Mouse (Mus musculus): ENCODE data around the gene Zfp626. TPM values are rescaled to one million over a fixed set of nuclear protein-coding genes. Genes with fewer than 3 reads are reported as not detected.
A peak's percentile ranks its signal among the peaks of the same experiment; 100 is the strongest.
"Not testable (repeated sequence)": the region's sequence is repeated elsewhere in the genome, so short reads cannot be mapped to it uniquely, and the experiment has no call there.

Zfp626 gene
- polyA plus RNA-seq, 1 experiment from 2014 or later: 2.5 TPM

DNA sequence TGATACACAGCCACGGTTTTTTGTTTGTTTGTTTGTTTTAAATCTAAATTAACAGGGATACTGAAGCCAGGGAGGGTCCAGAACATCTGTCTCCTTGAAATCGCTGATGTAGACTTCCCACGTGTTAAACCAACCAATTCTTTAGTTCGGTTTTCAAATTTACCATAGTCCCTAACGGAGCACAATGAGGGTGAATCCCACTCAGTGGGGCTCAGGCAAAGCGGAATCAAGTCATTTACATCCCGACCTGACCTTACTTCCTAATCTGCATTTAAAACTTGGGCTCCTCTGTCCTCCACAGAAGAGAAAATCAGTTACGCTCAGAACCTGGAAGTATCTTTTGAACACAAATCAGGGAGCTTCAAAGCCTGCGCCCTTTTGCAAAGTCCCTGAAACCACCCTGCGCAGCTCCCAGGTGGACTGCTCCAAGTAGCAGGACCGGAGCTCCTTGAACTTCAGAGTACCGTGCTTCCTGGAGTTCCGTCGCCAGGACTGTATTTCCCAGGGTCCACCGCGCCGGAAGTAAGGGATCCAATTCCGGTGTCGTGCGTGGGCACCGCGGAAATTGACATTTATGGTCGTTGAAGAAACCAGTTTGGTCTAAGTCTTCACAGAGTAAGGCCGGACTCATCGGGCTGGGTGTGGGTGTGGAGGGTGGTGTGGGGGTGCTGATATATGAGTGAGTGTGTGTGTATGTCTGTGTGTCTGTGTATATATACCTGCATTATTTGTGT, 2.5 kb upstream of the Zfp626 start:
- H3K4me2 ChIP-seq (ENCODE audit: low read length): peak overlapping the region; percentile 95
- peak overlapping the region; percentile 49 for H3K4me3 ChIP-seq (ENCODE audit: low read depth, low read length)
- H3K9ac ChIP-seq (ENCODE audit: low read length): peak overlapping the region; percentile 69
- H3K36me3 ChIP-seq (ENCODE audit: control insufficient read depth, insufficient read depth, low read length): peaks cover 17% of the 10 kb centered on the region
- under 1% methylated on average over 25 of the region's 25 CpGs for WGBS
- DNase-seq (ENCODE audit: low spot score) (peak; percentile 89), ATAC-seq (peak; percentile 95)
- H3K27me3 ChIP-seq (replicated peaks; ENCODE audit: control insufficient read depth, insufficient read depth, low read length): no peaks in the 10 kb centered on the region
- no peak overlapping the region; the same call in 1 of the 2 replicates for H3K27ac ChIP-seq (ENCODE audit: low read depth, low read length)
- no peaks in the 10 kb centered on the region for H3K9me3 ChIP-seq (replicated peaks; ENCODE audit: control insufficient read depth, low read length)
- H3K4me1 ChIP-seq (ENCODE audit: control insufficient read depth, insufficient read depth, low read length): no peaks in the 10 kb centered on the region

DNA sequence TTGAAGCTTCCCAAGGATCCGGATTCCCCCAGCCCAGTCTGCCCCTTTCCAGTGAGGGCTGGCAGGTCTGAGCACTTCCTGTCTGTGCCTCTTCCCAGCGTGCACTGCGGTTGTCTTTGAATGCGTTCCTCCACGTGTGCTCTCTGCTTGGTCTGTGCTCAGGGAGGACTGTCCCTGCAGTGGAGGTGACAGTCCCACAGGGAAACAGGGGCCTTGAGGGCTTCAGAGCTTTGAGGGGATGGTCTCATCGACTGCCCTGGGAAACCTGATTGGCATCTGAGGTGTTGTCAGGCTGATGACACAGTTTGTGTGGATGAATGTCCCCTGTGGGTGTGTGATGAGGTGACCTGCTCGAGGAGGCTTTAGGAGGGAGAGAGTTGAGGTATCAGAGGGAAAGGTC, 309 bp downstream of the Zfp626 start:
- not testable (repeated sequence) for DNase-seq (ENCODE audit: low spot score); H3K4me3 ChIP-seq (ENCODE audit: low read depth, low read length); H3K9me3 ChIP-seq (replicated peaks; ENCODE audit: control insufficient read depth, low read length); H3K27ac ChIP-seq (ENCODE audit: low read depth, low read length); H3K27me3 ChIP-seq (replicated peaks; ENCODE audit: control insufficient read depth, insufficient read depth, low read length); H3K4me1 ChIP-seq (ENCODE audit: control insufficient read depth, insufficient read depth, low read length); H3K4me2 ChIP-seq (ENCODE audit: low read length); ATAC-seq; H3K9ac ChIP-seq (ENCODE audit: low read length)
- WGBS: 84% methylated on average over 6 of the region's 7 CpGs
- H3K36me3 ChIP-seq (ENCODE audit: control insufficient read depth, insufficient read depth, low read length): peaks cover 41% of the 10 kb centered on the region

DNA sequence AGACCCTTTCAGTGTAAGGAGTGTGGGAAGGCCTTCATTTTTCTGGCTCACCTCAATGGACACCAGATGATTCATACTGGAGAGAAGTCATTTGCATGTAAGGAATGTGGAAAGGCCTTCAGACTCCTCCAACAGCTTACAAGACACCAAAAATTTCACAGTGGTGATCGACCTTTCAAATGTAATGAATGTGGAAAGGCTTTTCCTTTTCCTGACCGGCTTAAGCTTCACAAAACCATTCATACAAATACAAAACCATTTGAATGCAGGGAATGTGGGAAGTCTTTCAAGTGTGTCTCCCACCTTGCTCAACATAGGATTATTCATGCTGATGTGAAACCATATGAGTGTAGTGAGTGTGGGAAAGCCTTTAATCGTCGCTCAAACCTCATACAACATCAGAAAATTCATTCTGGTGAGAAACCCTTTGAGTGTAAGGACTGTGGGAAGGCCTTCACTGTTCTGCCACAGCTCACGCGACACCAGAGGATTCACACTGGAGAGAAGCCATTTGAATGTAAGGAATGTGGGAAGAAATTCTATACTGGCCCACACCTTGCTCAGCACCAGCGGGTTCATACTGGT, 11.6 kb downstream of the Zfp626 start:
- ATAC-seq (no peak), DNase-seq (ENCODE audit: low spot score) (no peak)
- H3K9ac ChIP-seq (ENCODE audit: low read length): no peak overlapping the region
- H3K4me1 ChIP-seq (ENCODE audit: control insufficient read depth, insufficient read depth, low read length): no peaks in the 10 kb centered on the region
- H3K4me3 ChIP-seq (ENCODE audit: low read depth, low read length): no peak overlapping the region
- no peak overlapping the region for H3K27ac ChIP-seq (ENCODE audit: low read depth, low read length)
- peaks cover 37% of the 10 kb centered on the region for H3K36me3 ChIP-seq (ENCODE audit: control insufficient read depth, insufficient read depth, low read length)
- WGBS: 84% methylated on average over 7 of the region's 7 CpGs
- H3K4me2 ChIP-seq (ENCODE audit: low read length): no peak overlapping the region
- H3K9me3 ChIP-seq (replicated peaks; ENCODE audit: control insufficient read depth, low read length): peaks cover 4% of the 10 kb centered on the region; the same call in 1 of the 2 replicates
- H3K27me3 ChIP-seq (replicated peaks; ENCODE audit: control insufficient read depth, insufficient read depth, low read length): no peaks in the 10 kb centered on the region

GRCm38 (mm10) chr7:27822611-27823010, 15.6 kb downstream of the Zfp626 start:
- Histone ChIP-seq H3K27me3 (replicated peaks; ENCODE audit: control insufficient read depth, insufficient read depth, low read length) (no peaks in the 10 kb centered on the region), H3K4me2 (ENCODE audit: low read length) (no peak overlapping the region), H3K4me1 (ENCODE audit: control insufficient read depth, insufficient read depth, low read length) (no peaks in the 10 kb centered on the region), H3K27ac (ENCODE audit: low read depth, low read length) (no peak overlapping the region), H3K9ac (ENCODE audit: low read length) (no peak overlapping the region), H3K4me3 (ENCODE audit: low read depth, low read length) (no peak overlapping the region), H3K9me3 (replicated peaks; ENCODE audit: control insufficient read depth, low read length) (peaks cover 13% of the 10 kb centered on the region), H3K36me3 (ENCODE audit: control insufficient read depth, insufficient read depth, low read length) (peaks cover 25% of the 10 kb centered on the region)
- ATAC-seq (no peak), DNase-seq (ENCODE audit: low spot score) (no peak)

DNA sequence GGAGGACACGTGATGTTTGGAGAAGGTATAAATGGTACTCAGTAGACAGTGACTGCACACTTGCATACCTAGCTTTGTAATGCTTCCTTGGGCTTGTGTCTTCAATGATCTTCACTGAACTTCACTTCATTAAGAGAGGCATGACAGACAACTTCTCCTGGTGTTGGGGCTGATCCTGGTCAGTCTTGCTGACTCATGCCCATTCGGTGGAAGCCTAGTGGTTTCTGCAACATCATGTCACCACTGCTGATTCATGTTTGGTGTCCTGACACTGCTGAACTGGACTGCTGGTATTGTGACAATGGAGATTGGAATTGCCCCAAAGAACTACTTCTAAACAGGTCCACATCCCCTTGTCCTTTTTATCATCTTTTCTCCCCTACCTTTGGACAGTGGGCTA, 27.1 kb downstream of the Zfp626 start:
- no peak for ATAC-seq
- Histone ChIP-seq H3K27me3 (replicated peaks; ENCODE audit: control insufficient read depth, insufficient read depth, low read length) (no peaks in the 10 kb centered on the region), H3K27ac (ENCODE audit: low read depth, low read length) (no peak overlapping the region), H3K9me3 (replicated peaks; ENCODE audit: control insufficient read depth, low read length) (no peaks in the 10 kb centered on the region), H3K9ac (ENCODE audit: low read length) (no peak overlapping the region), H3K4me3 (ENCODE audit: low read depth, low read length) (no peak overlapping the region), H3K36me3 (ENCODE audit: control insufficient read depth, insufficient read depth, low read length) (no peaks in the 10 kb centered on the region), H3K4me2 (ENCODE audit: low read length) (no peak overlapping the region), H3K4me1 (ENCODE audit: control insufficient read depth, insufficient read depth, low read length) (peaks cover 1% of the 10 kb centered on the region; the same call in 1 of the 2 replicates)
- no peak for DNase-seq (ENCODE audit: low spot score)
- WGBS: 83% methylated on average over 2 of the region's 2 CpGs

DNA sequence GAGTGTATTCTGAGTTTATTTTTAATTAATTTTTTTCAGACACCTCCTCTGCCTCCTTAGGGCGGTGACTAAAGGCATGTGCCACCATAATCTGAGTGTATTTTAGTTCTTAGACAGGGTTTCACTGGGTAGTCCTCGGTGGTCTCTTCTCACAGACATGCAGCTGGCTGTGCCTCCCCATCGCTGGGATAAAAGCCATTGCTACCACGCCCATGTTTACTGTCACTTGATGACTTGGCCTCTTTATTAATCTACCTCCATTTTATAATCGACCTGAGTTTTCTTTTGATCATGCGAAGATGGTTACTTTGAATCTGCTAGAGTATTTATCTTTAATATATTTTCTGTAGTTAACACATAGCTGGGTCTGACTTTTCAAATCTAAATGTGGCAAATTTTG, 30.9 kb downstream of the Zfp626 start:
- ATAC-seq (peak; percentile 42), DNase-seq (ENCODE audit: low spot score) (peak; percentile 38)
- 23% methylated on average over 6 of the region's 6 CpGs for WGBS
- peak overlapping the region; percentile 66 for H3K4me2 ChIP-seq (ENCODE audit: low read length)
- H3K36me3 ChIP-seq (ENCODE audit: control insufficient read depth, insufficient read depth, low read length): no peaks in the 10 kb centered on the region
- H3K4me3 ChIP-seq (ENCODE audit: low read depth, low read length): peak overlapping the region; percentile 46
- peak overlapping the region; percentile 86 for H3K27ac ChIP-seq (ENCODE audit: low read depth, low read length)
- no peaks in the 10 kb centered on the region; the same call in 1 of the 2 replicates for H3K9me3 ChIP-seq (replicated peaks; ENCODE audit: control insufficient read depth, low read length)
- H3K4me1 ChIP-seq (ENCODE audit: control insufficient read depth, insufficient read depth, low read length): peaks cover 2% of the 10 kb centered on the region; the same call in 1 of the 2 replicates
- no peaks in the 10 kb centered on the region for H3K27me3 ChIP-seq (replicated peaks; ENCODE audit: control insufficient read depth, insufficient read depth, low read length)
- peak overlapping the region; percentile 76 for H3K9ac ChIP-seq (ENCODE audit: low read length)

DNA sequence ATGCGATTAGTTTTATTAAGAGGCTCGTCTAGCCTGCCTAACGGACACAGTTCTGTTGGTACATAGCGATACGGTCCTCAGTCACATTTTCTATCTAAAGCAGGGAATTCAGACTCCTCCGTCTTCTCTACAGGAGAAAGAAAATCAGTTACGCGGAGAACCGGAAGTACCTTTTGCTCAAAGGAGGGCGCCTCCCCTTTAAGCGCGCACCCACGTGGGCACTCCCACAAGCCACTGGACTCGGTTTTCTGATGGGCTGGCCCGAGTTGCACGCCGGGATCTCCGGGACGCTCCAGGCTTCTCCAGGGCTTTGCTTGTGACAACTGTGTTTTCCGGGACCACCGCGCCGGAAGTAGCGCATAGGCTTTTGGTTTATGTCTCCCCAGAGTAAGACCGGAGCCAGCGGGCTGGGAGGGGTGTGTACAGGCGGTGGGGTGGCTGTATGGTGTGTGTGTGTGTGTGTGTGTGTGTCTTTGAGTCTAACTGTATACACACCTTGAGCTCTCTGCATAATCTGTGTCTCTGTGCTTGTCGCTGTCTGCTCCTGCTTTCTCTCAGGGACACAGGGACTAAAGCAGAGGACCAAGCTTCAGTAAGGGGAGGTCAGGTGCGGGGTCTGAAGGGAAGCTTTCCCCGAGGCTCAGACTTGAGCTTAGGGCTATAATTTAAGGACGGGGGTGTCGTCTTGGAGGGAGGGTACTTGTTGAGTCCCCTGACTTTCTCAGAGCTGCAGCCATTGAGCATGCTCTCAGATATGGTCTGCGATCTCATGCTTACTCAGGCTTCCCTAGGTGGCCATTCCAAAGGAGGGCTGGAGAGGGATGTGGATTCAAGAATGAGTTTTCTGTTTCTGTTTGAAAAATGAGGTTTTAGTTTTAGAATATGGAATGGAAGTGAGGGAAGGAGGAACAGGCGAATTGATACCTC, 31.6 kb downstream of the Zfp626 start, which contains the start of gene Zfp59:
Gene Zfp59, plus strand, starts transcription at position 285 of the 927 bp plus-strand sequence.
- Histone ChIP-seq H3K27me3 (replicated peaks; ENCODE audit: control insufficient read depth, insufficient read depth, low read length) (no peaks in the 10 kb centered on the region), H3K9me3 (replicated peaks; ENCODE audit: control insufficient read depth, low read length) (no peaks in the 10 kb centered on the region; the same call in 1 of the 2 replicates), H3K4me3 (ENCODE audit: low read depth, low read length) (peak within 1 kb of the TSS; percentile 46), H3K27ac (ENCODE audit: low read depth, low read length) (peak within 1 kb of the TSS; percentile 86), H3K4me1 (ENCODE audit: control insufficient read depth, insufficient read depth, low read length) (peaks cover 2% of the 10 kb centered on the region; the same call in 1 of the 2 replicates), H3K9ac (ENCODE audit: low read length) (peak within 1 kb of the TSS; percentile 76), H3K4me2 (ENCODE audit: low read length) (peak within 1 kb of the TSS; percentile 66), H3K36me3 (ENCODE audit: control insufficient read depth, insufficient read depth, low read length) (no peaks in the 10 kb centered on the region; the same call in 1 of the 2 replicates)
- 4% methylated on average over 34 of the region's 34 CpGs for whole genome bisulfite sequencing
- peak; percentile 99 for ATAC-seq
- peak; percentile 97 for DNase-seq (ENCODE audit: low spot score)

DNA sequence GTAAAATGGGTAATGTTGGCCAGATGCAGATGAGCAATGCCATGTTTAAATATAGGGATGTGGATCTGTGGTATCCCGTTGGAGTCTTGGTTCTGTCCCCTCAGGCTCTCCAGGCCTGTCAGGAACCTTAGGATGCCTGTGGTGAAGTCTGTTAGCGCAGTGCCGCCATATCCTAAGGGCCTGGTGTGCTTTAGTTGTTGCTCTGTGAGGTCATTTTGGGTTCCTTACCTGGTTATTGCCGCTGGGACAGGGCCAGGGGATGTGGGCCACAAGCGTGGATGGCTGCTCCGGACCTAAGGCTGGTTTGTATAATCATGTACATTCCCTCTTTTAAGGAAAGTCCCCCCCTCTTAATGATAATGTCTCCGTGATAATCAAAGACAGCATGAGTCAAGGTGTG, 32.6 kb downstream of the Zfp626 start:
- DNase-seq (ENCODE audit: low spot score): no peak
- Histone ChIP-seq H3K4me3 (ENCODE audit: low read depth, low read length) (0 out of 2 replicates have a peak overlapping the region, but pooled peaks have one; percentile 46), H3K9ac (ENCODE audit: low read length) (no peak overlapping the region)

More for the DNA sequence above, 32.6 kb downstream of the Zfp626 start:
- H3K27ac ChIP-seq (ENCODE audit: low read depth, low read length): no peak overlapping the region
- H3K4me2 ChIP-seq (ENCODE audit: low read length): no peak overlapping the region
- H3K36me3 ChIP-seq (ENCODE audit: control insufficient read depth, insufficient read depth, low read length): peaks cover 2% of the 10 kb centered on the region; the same call in 1 of the 2 replicates
- WGBS: 97% methylated on average over 7 of the region's 7 CpGs
- H3K9me3 ChIP-seq (replicated peaks; ENCODE audit: control insufficient read depth, low read length): no peaks in the 10 kb centered on the region; the same call in 1 of the 2 replicates
- ATAC-seq: no peak
- H3K4me1 ChIP-seq (ENCODE audit: control insufficient read depth, insufficient read depth, low read length): peaks cover 2% of the 10 kb centered on the region; the same call in 1 of the 2 replicates
- H3K27me3 ChIP-seq (replicated peaks; ENCODE audit: control insufficient read depth, insufficient read depth, low read length): no peaks in the 10 kb centered on the region

Measured in forebrain, embryonic 14.5 days (tissue).